Mouse (Mus musculus): ENCODE measurements around the gene Zfp36. TPM values are rescaled to one million over a fixed set of nuclear protein-coding genes. Genes with fewer than 3 reads are reported as not detected.

The Zfp36 gene
- polyA plus RNA-seq, 2 experiments: 3.9 to 4.6 TPM

DNA sequence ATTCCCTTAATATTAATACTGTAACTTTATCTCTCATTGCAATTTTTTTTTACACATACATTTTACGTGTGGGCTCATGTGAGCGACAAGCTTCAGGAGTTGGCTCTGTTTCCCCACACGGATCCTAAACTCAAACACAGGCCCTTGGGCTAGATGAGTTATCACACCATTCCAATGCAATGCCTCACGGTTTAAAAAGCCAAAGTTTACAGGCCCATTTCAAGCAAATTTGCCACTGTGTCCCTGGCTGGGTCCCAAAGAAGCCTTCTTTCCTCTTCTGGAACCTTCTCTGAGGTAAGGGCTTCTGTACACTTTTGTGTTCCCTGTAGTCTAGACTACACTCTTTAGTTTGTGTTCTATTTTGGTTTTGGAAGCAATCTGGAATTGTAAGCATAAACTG is 45.5 kb downstream of the Zfp36 start:
- H3K9me3 ChIP-seq (ENCODE audit: control insufficient read depth, low read length): no peaks in the 10 kb centered on the region
- H3K27me3 ChIP-seq (ENCODE audit: control insufficient read depth, insufficient read depth, low read length): no peaks in the 10 kb centered on the region
- H3K4me1 ChIP-seq (replicated peaks; ENCODE audit: control insufficient read depth in 2 of 2, insufficient read depth in 2 of 2, low read length in 1 of 2): peaks cover 4 to 5% of the 10 kb centered on the region in 2 experiments
- no peak for DNase-seq (ENCODE audit: low read depth in 3 of 3, low spot score in 3 of 3)
- WGBS (ENCODE audit: insufficient replicate concordance): 79% methylated on average over 4 of the region's 4 CpGs
- H3K36me3 ChIP-seq (replicated peaks; ENCODE audit: control insufficient read depth, insufficient read depth, low read depth): peaks cover 10% of the 10 kb centered on the region
- no peak for TF ChIP-seq EP300 (IDR thresholded peaks at IDR 0.05; ENCODE audit: low read depth)
- no peak for TF ChIP-seq CTCF (IDR thresholded peaks at IDR 0.05; ENCODE audit: low read depth)
- H3K4me2 ChIP-seq (ENCODE audit: low read depth): no peak overlapping the region
- no peak overlapping the region for H3K9ac ChIP-seq (replicated peaks)
- H3K4me3 ChIP-seq (ENCODE audit: insufficient read depth in 1 of 2, low read depth in 2 of 2, low read length in 2 of 2): no peak overlapping the region
- no peak overlapping the region for H3K27ac ChIP-seq
- no peak for ATAC-seq (ENCODE audit: insufficient read depth)

DNA sequence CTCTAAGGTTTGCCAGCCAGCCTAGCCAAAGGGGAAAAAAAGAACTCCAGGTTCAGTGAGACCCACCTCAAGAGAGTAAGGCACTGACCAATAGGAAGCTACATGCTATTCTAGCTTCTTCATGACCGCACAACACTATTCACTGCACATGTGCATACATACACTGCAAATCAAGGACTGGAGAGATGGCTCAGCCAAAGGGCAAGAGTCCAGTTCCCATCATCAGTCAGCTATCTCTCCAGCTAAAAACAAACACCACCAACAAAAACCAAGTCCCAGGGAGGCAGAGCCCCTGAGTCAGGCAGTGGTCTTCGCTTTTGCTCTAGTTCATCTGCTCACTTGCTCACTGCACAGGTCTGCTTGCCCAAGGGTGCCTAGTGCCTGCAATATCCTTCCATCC is 51.8 kb downstream of the Zfp36 start:
- Histone ChIP-seq H3K27me3 (ENCODE audit: control insufficient read depth, insufficient read depth, low read length) (no peaks in the 10 kb centered on the region), H3K9me3 (ENCODE audit: control insufficient read depth, low read length) (no peaks in the 10 kb centered on the region), H3K36me3 (replicated peaks; ENCODE audit: control insufficient read depth, insufficient read depth, low read depth) (peaks cover 52% of the 10 kb centered on the region), H3K27ac (no peak overlapping the region), H3K4me1 (replicated peaks; ENCODE audit: control insufficient read depth in 2 of 2, insufficient read depth in 2 of 2, low read length in 1 of 2) (no peaks in the 10 kb centered on the region), H3K9ac (replicated peaks) (no peak overlapping the region), H3K4me2 (ENCODE audit: low read depth) (no peak overlapping the region), H3K4me3 (ENCODE audit: insufficient read depth in 1 of 2, low read depth in 2 of 2, low read length in 2 of 2) (no peak overlapping the region)
- DNase-seq (ENCODE audit: low read depth in 3 of 3, low spot score in 3 of 3) (no peak), ATAC-seq (ENCODE audit: insufficient read depth) (no peak)
- 89% methylated on average over 2 of the region's 2 CpGs for WGBS (ENCODE audit: insufficient replicate concordance)
- TF ChIP-seq EP300 (IDR thresholded peaks at IDR 0.05; ENCODE audit: low read depth): no peak
- no peak for TF ChIP-seq CTCF (IDR thresholded peaks at IDR 0.05; ENCODE audit: low read depth)

Other genes with a start within 250 kb of the Zfp36 start
- gene Fbl, start 210.5 kb downstream of the Zfp36 start, polyA plus RNA-seq (2012; rRNA removed): 135 and 219 TPM in 2 replicates
- 24.4 and 29.7 TPM in 2 replicates for gene Fbl, start 210.5 kb downstream of the Zfp36 start, polyA plus RNA-seq (2014; fragmentation: Nextera tagmentation; extraction: Ambion mirVana)
- 2.7 and 3.6 TPM in 2 replicates for gene Dyrk1b, start 200.8 kb downstream of the Zfp36 start, polyA plus RNA-seq (2012; rRNA removed)
- 1.9 and 2.5 TPM in 2 replicates for gene Dyrk1b, start 200.8 kb downstream of the Zfp36 start, polyA plus RNA-seq (2014; fragmentation: Nextera tagmentation; extraction: Ambion mirVana)
- gene Eid2, start 112.4 kb downstream of the Zfp36 start, polyA plus RNA-seq (2012; rRNA removed): 1.3 and 2.3 TPM in 2 replicates
- 0.38 and 1.1 TPM in 2 replicates for gene Eid2, start 112.4 kb downstream of the Zfp36 start, polyA plus RNA-seq (2014; fragmentation: Nextera tagmentation; extraction: Ambion mirVana)
- 1.5 and 1.7 TPM in 2 replicates for gene Eid2b, start 102.5 kb downstream of the Zfp36 start, polyA plus RNA-seq (2012; rRNA removed)
- 1.4 and 2.1 TPM in 2 replicates for gene Eid2b, start 102.5 kb downstream of the Zfp36 start, polyA plus RNA-seq (2014; fragmentation: Nextera tagmentation; extraction: Ambion mirVana)
- not detected in 2 replicates for gene Selenov, start 89.1 kb downstream of the Zfp36 start, polyA plus RNA-seq (2012; rRNA removed)
- not detected in 2 replicates for gene Selenov, start 89.1 kb downstream of the Zfp36 start, polyA plus RNA-seq (2014; fragmentation: Nextera tagmentation; extraction: Ambion mirVana)
- gene Dll3, start 78.0 kb downstream of the Zfp36 start, polyA plus RNA-seq (2012; rRNA removed): 0.03 and 0.04 TPM in 2 replicates
- gene Dll3, start 78.0 kb downstream of the Zfp36 start, polyA plus RNA-seq (2014; fragmentation: Nextera tagmentation; extraction: Ambion mirVana): not detected in 2 replicates
- 45.4 and 52.3 TPM in 2 replicates for gene Timm50, start 68.2 kb downstream of the Zfp36 start, polyA plus RNA-seq (2012; rRNA removed)
- 91.1 and 95.2 TPM in 2 replicates for gene Timm50, start 68.2 kb downstream of the Zfp36 start, polyA plus RNA-seq (2014; fragmentation: Nextera tagmentation; extraction: Ambion mirVana)
- 29.4 and 29.6 TPM in 2 replicates for gene Supt5, start 41.5 kb downstream of the Zfp36 start, polyA plus RNA-seq (2012; rRNA removed)
- 21.7 and 26.2 TPM in 2 replicates for gene Supt5, start 41.5 kb downstream of the Zfp36 start, polyA plus RNA-seq (2014; fragmentation: Nextera tagmentation; extraction: Ambion mirVana)
- gene Rps16, start 29.6 kb downstream of the Zfp36 start, polyA plus RNA-seq (2012; rRNA removed): 512 and 1,209 TPM in 2 replicates
- 874 and 900 TPM in 2 replicates for gene Rps16, start 29.6 kb downstream of the Zfp36 start, polyA plus RNA-seq (2014; fragmentation: Nextera tagmentation; extraction: Ambion mirVana)
- gene Plekhg2, start 7.7 kb downstream of the Zfp36 start, polyA plus RNA-seq (2012; rRNA removed): 3.2 and 3.3 TPM in 2 replicates
- 2.7 and 3.4 TPM in 2 replicates for gene Plekhg2, start 7.7 kb downstream of the Zfp36 start, polyA plus RNA-seq (2014; fragmentation: Nextera tagmentation; extraction: Ambion mirVana)
- 21.0 and 22.2 TPM in 2 replicates for gene Med29, start 12.5 kb upstream of the Zfp36 start, polyA plus RNA-seq (2012; rRNA removed)
- 25.7 and 27.2 TPM in 2 replicates for gene Med29, start 12.5 kb upstream of the Zfp36 start, polyA plus RNA-seq (2014; fragmentation: Nextera tagmentation; extraction: Ambion mirVana)
- 25.2 and 40.4 TPM in 2 replicates for gene Paf1, start 12.7 kb upstream of the Zfp36 start, polyA plus RNA-seq (2012; rRNA removed)
- gene Paf1, start 12.7 kb upstream of the Zfp36 start, polyA plus RNA-seq (2014; fragmentation: Nextera tagmentation; extraction: Ambion mirVana): 15.0 and 18.3 TPM in 2 replicates
- 13.1 and 22.2 TPM in 2 replicates for gene Gmfg, start 57.2 kb upstream of the Zfp36 start, polyA plus RNA-seq (2012; rRNA removed)
- gene Gmfg, start 57.2 kb upstream of the Zfp36 start, polyA plus RNA-seq (2014; fragmentation: Nextera tagmentation; extraction: Ambion mirVana): 31.4 and 39.3 TPM in 2 replicates
- gene Lrfn1, start 71.7 kb upstream of the Zfp36 start, polyA plus RNA-seq (2012; rRNA removed): 0.41 and 0.58 TPM in 2 replicates
- gene Lrfn1, start 71.7 kb upstream of the Zfp36 start, polyA plus RNA-seq (2014; fragmentation: Nextera tagmentation; extraction: Ambion mirVana): 0.15 TPM in 1 of 2 replicates, not detected in the other
- not detected in 2 replicates for gene Ifnl2, start 130.2 kb upstream of the Zfp36 start, polyA plus RNA-seq (2012; rRNA removed)
- gene Ifnl2, start 130.2 kb upstream of the Zfp36 start, polyA plus RNA-seq (2014; fragmentation: Nextera tagmentation; extraction: Ambion mirVana): not detected in 2 replicates
- not detected in 2 replicates for gene Ifnl3, start 142.6 kb upstream of the Zfp36 start, polyA plus RNA-seq (2012; rRNA removed)
- gene Ifnl3, start 142.6 kb upstream of the Zfp36 start, polyA plus RNA-seq (2014; fragmentation: Nextera tagmentation; extraction: Ambion mirVana): not detected in 2 replicates
- gene Sycn, start 160.6 kb upstream of the Zfp36 start, polyA plus RNA-seq (2012; rRNA removed): not detected in 2 replicates
- not detected in 2 replicates for gene Sycn, start 160.6 kb upstream of the Zfp36 start, polyA plus RNA-seq (2014; fragmentation: Nextera tagmentation; extraction: Ambion mirVana)
- gene Nccrp1, start 167.0 kb upstream of the Zfp36 start, polyA plus RNA-seq (2012; rRNA removed): 0.05 TPM in 1 of 2 replicates, not detected in the other
- gene Nccrp1, start 167.0 kb upstream of the Zfp36 start, polyA plus RNA-seq (2014; fragmentation: Nextera tagmentation; extraction: Ambion mirVana): not detected in 2 replicates
- 12.0 and 14.2 TPM in 2 replicates for gene Samd4b, start 217.9 kb upstream of the Zfp36 start, polyA plus RNA-seq (2012; rRNA removed)
- gene Samd4b, start 217.9 kb upstream of the Zfp36 start, polyA plus RNA-seq (2014; fragmentation: Nextera tagmentation; extraction: Ambion mirVana): 4.5 and 5.9 TPM in 2 replicates
- gene Pak4, start 217.9 kb upstream of the Zfp36 start, polyA plus RNA-seq (2012; rRNA removed): 11.5 and 12.3 TPM in 2 replicates
- gene Pak4, start 217.9 kb upstream of the Zfp36 start, polyA plus RNA-seq (2014; fragmentation: Nextera tagmentation; extraction: Ambion mirVana): 8.5 and 8.6 TPM in 2 replicates